Mouse (Mus musculus) embryo, embryonic 10 days (tissue): ENCODE measurements around the gene Olfr1101.

ENCODE experiments used
- DNase-seq: peaks from one replicate; pipeline ENCODE4 v3.0.0-alpha.2; 2015; ENCODE audit warnings: low spot score

Olfr1101 gene

DNA sequence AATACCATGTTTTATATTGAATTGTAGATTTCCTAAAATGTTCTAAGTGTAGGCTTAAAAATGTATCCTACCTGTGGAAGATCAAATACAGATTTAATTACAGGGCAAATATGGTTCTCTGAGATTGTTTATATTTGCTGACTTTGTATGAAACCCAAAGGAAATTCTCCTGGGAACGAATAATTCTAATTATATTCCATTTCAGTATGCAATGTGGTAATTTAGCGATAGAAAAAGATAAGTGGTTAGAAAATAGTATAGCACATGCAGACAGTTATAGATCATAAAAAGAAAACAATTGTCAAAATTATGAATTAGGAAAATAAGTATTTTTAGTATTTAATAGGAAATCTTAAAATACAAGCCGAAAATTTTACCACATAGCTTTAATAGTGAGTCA lies at the start of gene Olfr1101:
Gene Olfr1101 (minus strand): TSS at position 101 of the 400 bp plus-strand sequence.
- no peak for DNase-seq

DNA sequence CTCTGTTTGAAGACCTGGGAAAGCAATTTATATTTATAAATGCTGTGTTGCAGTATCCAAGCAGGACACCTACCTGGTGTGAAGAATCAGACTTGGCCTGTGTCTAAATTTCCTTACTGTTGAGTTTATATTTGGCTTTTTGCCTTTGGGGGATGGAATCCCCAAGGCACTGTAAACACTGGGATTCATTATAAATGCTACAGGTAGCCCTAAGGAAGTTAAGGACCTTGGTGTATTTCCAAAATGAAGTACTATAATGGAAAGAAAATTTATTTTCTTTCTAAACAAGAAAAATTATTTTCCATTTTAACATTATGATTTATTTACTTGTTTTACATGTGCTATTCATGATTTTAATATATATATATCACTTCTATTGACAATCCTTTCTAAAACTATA lies 45.4 kb upstream of the Olfr1101 start, which contains the start of gene Olfr1105:
Gene Olfr1105 (minus strand): TSS at position 101 of the 400 bp plus-strand sequence.
- no peak for DNase-seq

DNA sequence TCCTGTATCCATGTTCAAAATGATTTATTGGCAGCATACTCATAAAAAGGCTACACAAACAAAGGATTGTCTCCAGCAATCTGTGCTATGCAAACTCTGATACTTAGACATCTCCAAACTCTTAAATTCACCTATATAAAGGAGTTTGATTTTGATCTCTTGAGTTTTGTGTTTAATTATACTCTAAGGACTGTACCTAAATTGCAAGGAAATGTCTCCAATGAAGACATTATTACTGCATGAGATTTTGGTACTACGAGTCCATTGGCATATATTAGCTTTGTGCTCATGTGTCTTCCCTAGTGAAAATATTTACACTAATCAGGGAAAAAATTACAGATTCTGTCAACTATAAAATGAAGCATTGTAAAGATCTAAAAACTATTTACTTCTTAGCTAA lies 36.0 kb upstream of the Olfr1101 start, which contains the start of gene Olfr1104:
Gene Olfr1104 (minus strand): TSS at position 101 of the 400 bp plus-strand sequence.
- no peak for DNase-seq

DNA sequence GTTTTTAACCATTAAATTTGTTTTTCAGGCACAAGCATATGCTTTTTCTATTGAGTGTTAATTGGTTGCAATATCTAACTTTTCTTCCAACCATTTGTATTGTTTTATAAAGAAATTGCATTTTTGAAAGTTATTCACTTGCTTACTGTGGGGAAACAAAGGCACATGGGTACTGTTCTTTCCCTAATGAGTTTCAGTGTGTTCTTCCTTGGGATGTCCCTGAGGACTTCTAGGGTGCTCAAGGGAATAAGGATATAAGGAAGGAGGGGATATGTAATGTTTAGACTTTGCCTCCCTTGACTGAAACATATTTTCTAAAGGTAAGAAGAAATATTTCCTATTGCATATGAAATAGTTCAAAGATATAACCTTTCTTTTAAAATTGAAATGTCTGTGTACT lies 7.1 kb upstream of the Olfr1101 start, which contains the start of gene Olfr1102:
Gene Olfr1102 (plus strand): TSS at position 301 of the 400 bp plus-strand sequence.
- DNase-seq: no peak

DNA sequence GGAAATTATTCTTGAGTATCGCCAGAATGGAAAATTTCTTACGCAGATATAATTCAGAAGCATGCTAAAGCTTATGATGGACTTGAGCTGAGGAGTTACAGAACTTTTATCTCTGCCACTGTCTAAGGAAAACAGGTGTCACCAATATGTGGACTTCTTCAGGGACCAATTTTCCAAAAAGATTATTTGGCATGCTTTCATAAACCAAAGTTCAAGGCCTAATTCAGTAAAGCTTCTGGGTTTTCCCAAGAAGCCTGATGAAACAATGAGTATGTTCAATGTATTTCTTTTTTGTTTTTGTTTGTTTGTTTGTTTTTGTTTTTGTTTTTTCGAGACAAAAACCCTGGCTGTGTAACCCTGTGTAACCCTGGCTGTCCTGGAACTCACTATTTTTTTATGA lies 11.2 kb downstream of the Olfr1101 start, which contains the start of gene Olfr1100:
Gene Olfr1100 (minus strand): TSS at position 101 of the 400 bp plus-strand sequence.
- DNase-seq: no peak

DNA sequence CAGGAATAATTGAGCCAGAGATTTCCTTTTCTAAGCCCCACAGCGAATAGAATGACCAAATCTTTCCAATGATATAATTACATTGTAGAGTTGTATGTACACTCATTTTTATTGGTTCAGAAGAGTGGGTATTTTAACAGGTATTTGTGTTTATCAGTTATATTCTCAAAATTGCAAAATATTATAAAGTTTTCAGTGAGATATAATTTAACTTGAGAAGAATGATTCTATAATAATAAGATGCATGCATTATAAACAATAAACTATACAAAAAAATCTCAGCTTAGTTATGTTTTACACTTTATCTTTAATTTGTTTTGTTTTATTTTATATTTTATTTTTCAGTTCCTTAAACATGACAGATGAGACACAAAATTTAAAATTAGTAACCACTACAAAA lies 30.4 kb downstream of the Olfr1101 start, which contains the start of gene Olfr1099:
Gene Olfr1099 (minus strand): TSS at position 101 of the 400 bp plus-strand sequence.
- no peak for DNase-seq
